Mouse (Mus musculus): ENCODE results near the gene Klhl8. TPM values are rescaled to one million over a fixed set of nuclear protein-coding genes. Genes with fewer than 3 reads are reported as not detected.

Klhl8 gene
- total and polyA plus RNA-seq, 3 experiments: 4.0 to 17.7 (median 15.2) TPM

GRCm38 (mm10) chr5:103916595-103917356, 5.7 kb upstream of the Klhl8 start:
- DNase-seq: no peak

DNA sequence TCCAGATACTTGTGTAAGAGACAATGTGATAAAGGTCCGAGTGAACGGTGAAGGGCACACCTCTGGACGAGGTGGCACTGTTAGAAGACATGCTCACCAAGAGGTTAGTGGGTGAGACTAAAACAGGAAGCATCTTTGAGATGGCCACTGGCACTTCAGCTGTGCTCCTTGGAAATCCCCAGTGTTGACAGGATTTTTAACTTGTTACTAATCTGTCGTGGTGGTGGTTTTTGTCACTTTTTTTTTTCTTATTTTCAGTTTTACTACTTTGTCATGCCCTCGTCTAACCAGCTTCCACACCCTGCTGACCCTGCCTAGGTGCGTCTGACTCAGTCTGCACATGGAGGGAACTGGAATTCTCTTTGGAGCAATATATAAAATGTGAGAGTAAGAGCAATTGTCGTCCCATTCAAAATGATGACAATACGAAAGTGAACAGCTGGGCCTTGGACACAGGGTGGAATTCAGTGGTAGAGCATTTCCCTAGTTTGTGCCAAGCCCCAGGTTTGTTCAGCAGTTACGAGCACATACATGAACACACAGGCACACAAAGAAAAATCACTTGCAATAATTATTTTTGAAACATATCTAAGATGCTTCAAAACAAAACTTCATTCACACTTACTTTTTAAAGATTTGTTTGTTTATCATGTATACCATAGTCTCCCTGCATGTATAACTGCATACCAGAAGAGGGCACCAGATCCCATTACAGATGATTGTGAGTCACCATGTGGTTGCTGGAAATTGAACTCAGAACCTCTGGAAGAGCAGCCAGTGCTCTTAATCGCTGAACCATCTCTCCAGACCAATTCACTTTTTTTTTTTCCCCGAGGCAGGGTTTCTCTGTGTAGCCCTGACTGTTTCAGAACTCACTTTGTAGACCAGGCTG, 3.5 kb upstream of the Klhl8 start:
- no peak for DNase-seq

GRCm38 (mm10) chr5:103913150-103913549, 2.1 kb upstream of the Klhl8 start:
- DNase-seq: no peak

DNA sequence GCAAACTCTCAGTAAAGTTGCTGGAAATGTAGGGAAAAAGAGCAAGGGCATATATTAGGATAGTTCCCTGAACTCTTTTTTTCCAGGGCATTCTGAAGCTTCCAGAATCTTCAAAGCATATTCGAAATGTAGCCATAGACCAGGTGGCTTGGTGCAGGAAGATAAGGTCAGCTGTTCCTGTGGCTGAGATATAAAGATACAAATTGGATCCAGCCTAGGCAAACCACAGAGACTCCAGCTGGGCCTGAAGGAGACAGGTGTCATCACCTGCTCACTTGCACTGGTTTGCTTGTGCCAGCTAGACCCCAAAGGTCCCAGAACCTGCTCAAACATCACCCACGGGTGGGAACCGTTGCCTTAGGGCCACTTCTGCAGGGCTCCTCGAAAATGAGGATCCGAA, 496 bp upstream of the Klhl8 start:
- DNase-seq: no peak

- DNase-seq: peak; percentile 33
Observed at GRCm38 (mm10) chr5:103910156-103910555, 903 bp downstream of the Klhl8 start.

- DNase-seq: no peak
Observed at GRCm38 (mm10) chr5:103909466-103909865, 1.6 kb downstream of the Klhl8 start.

- DNase-seq: no peak
Observed at GRCm38 (mm10) chr5:103908851-103909250, 2.2 kb downstream of the Klhl8 start.

GRCm38 (mm10) chr5:103907844-103908243, 3.2 kb downstream of the Klhl8 start:
- no peak for DNase-seq

DNA sequence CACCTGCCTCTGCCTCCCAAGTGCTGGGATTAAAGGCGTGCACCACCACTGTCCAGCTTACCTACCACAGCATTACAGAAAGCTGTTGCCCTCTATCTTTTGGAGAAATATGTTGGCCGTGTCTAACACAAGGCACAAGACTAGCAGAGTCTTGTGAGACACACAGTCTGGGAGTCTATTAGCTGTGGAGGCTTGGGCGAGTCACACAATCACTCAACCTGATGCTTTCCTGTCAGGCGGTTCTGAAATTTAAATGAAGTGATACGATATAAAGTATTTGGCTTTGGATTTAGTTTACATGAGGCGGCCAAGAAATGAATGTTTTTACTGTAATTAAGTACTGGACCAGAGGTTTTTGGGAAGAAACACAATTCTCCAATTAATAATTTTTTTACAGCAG, 4.9 kb downstream of the Klhl8 start:
- no peak for DNase-seq

DNA sequence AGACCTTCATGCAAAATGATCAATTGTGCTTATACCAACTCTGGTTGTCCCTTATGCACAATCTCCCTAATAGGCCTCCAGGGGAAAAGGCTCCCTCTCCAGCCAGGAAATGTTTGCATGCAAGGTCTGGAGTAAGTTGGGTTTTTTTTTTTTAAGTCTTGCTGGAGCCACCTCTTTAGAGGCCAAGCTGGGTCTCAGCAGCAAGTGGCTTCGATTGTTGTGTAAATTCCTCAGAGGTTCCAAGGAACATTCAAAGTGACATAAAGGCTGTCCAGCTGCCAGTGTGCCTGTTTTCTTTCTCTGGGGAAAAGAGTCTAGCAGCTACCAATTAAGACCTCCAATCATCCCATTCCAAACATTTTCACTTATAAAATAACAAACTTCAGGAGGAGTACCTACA, 12.7 kb downstream of the Klhl8 start:
- no peak for DNase-seq

DNA sequence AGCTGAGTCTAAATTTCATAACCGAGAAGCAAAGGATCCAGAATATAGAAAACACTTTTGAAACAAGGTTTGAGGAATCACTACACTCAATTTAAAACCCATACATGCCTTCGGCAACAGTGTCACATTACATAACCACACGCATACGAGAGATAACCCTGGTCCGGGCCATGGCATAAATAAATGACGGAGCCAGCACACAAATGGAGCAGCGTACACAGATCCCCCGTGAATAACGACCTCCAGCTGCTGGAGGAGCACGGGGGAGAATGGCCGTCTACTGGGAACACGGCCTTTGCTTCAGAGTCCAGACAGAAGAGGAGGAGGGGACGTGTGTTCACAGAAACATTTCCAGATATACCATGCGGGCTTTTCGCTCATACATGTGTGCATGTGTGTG, 21.3 kb downstream of the Klhl8 start:
- no peak for DNase-seq

DNA sequence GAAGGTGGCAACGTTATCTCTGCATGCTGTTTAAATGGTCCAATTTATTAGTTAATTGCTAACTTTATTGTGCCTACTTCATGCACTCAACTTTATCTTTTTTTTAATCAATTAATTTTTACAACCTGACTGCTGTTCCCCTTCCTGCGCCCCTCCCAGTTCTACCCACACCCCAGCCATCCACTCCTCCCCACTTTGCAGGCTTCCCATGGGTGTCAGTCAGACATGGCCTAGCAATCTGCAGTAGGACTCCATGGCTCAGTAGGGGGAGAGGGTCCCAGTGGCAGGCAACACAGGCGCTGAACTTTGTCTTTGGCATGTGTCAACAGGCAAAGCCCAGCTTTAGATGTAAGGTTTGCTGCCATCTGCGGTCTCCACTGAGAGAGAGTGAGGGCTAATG, 47.3 kb downstream of the Klhl8 start:
- DNase-seq: no peak

GRCm38 (mm10) chr5:103860622-103861021, 50.4 kb downstream of the Klhl8 start:
- DNase-seq: no peak

DNA sequence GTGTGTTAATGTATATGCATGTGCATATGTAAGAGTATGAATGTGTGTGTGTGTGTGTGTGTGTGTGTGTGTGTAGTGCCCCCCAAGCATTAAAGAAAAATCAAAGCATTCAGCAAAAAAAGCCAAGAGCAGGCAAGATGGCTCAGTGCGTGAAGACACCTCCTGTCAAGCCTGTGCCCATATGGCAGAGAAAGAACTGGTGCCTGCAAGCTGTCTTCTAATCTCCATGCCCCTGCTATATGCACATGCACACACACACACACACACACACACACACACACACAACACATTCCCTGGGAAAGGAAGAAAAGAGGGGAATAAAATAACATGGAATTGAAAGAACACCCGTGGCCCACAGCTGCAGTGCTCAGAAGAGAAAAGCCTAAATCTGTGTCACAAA, 53.9 kb downstream of the Klhl8 start:
- DNase-seq: no peak

DNA sequence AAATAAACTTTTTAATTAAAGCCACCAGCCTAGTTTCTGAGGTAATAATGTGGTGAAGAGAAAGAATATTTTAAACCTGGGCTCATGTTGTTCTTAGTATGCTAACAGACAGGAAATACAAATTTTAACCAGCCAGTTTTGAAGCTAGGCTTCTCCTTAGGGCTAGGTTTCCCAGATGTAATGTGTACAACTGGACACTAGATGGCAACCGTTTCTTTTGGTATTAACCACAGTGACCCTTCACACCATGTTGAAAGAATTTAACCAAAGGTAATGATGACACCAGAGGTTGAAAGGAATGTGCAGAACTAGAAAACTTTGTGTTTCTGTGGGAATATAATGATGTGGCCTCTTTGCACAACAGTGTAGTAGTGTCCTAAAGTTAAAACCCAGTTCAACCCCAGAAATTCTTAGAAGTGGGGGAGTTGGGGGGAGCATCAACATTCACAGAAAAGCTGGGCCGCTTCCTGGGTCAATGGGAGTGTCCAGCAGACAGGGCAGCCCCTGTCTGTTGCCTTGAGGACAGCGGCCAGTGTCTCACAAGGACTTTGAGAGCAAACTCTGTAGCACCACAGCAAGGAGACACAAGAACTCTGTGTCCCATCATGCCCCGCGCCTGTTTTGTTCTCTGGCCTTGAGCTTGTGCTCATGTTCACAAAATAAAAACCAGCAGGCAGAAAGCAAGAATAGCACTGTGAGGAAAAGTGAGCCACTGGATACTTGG, 54.6 kb downstream of the Klhl8 start:
- DNase-seq: peak; percentile 43

- no peak for DNase-seq
Observed at GRCm38 (mm10) chr5:103855483-103856211, 55.4 kb downstream of the Klhl8 start.

GRCm38 (mm10) chr5:103854807-103855194, 56.3 kb downstream of the Klhl8 start:
- no peak for DNase-seq

DNA sequence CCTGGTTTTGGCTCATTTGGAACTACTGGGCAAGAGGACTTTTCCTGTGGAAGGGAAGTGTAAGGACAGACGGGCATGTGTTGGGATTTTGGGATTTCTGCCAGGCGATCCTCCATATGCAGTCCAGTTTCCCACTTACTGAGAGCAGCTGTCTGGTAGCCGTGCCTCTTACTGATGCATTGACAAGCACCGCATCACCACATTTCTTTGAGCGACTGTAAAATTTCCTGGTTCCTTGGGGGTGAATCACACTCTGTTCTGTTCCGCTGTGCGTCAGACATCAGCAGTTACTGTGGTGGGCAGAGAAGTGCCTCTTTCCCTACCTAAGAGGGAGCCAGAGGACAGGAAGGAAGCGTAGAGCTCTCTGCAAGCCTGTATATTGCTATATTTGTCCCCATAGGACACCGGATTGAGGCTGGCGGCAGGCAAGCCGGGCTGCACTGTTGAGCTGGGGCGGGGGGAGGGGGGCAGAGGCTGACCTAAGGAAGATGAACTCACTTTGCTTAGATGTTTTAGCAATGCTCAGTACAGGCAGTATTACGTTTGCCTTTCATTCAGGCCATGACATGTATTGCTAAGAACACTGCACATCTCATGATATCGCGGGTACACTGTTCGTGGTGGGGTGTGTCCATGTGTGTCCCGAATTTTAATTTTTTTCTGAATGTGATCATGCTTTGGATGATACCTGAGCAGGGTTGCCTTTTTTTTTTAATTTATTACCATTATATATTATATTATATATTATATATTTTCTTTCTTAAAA, 56.8 kb downstream of the Klhl8 start:
- DNase-seq: no peak

GRCm38 (mm10) chr5:103852756-103853549, 58.1 kb downstream of the Klhl8 start:
- DNase-seq: no peak

DNA sequence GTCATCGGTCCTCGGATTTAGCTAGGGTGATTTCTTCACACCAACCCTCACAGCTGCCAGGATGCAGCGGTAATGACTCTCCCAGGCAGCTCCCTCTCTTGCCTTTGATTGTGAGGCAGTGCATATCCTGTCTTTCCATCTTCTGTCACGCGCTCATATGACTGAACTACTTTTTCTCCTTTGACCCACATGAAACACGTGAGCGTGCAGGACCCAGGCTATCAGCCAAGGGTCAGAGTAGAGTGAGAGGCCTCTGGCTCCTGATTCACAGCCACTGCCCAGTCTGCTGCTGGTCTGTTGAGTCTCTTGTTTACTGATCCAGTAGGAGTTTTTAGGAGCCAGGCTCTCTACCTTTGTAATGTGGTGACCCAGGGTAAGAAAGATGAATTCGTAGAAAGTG, 62.5 kb downstream of the Klhl8 start:
- peak; percentile 54 for DNase-seq

Data from adrenal gland, adult 2 months (tissue).